ENCODE assay signal across 17 mouse cellular contexts in genomic region chr2:79009791-79010190, GRCm38 (mm10).
DNase-seq lines count a peak whose midpoint lies in the region; ATAC-seq and TF ChIP-seq lines count a peak whose summit lies in the region.
"Had no signal": no experiment of that assay in that cellular context is flagged by ENCODE, and none has a peak within 500 bp of the region (broad histone marks: within the 10 kb centered on the region; RNA-seq: fewer than 3 reads in every experiment).

No protein-coding gene starts in this region.

- no peaks in the 10 kb centered on the region for H3K27me3 ChIP-seq in kidney, adult 2 months (replicated peaks; ENCODE audit: control insufficient read depth, insufficient read depth, low read length)

- no peaks in the 10 kb centered on the region for H3K36me3 ChIP-seq in kidney, adult 2 months (ENCODE audit: control insufficient read depth, insufficient read depth, low read length)
- H3K36me3 ChIP-seq: heart, embryonic 10.5 days had no signal

- TF ChIP-seq POLR2A in kidney, adult 2 months (IDR thresholded peaks at IDR 0.05; ENCODE audit: low read depth, low read length): no peak

- ATAC-seq in inflammation-experienced regulatory T-cells, adult 6 months: peak; percentile 69
- ATAC-seq: liver, postnatal 0 days had no signal

- 64% methylated on average over 2 of the region's 2 CpGs for WGBS in kidney, adult 2 months

- no peak for TF ChIP-seq CTCF in kidney, adult 2 months (conservative IDR thresholded peaks at IDR 0.05; ENCODE audit: insufficient read depth, insufficient read length, low read depth, low read length)

- DNase-seq in CD4-positive, CD25-positive, alpha-beta regulatory T cell, adult 2 months (ENCODE audit: low read depth, low spot score): peak; percentile 39
- DNase-seq in R1 (ENCODE audit: low read depth, low spot score): peak; percentile 1
- DNase-seq in adrenal gland, postnatal 25 days: peak; percentile 42
- DNase-seq in embryo, embryonic 11 days: no peak
- DNase-seq in kidney, adult 2 months: no peak
- DNase-seq in kidney, postnatal 10 days: no peak
- DNase-seq: cerebellum, postnatal 14 days; gastrocnemius, postnatal 10 days; kidney, adult 8-10 months; kidney, postnatal 36 days; liver, postnatal 0 days; lung, postnatal 14 days; right cerebral cortex, postnatal 14 days; thymus, postnatal 14 days had no signal

- no peak overlapping the region for H3K27ac ChIP-seq in kidney, adult 2 months (ENCODE audit: insufficient read depth, low read depth, low read length)
- H3K27ac ChIP-seq: heart, embryonic 10.5 days; stomach, postnatal 0 days had no signal

- no peak overlapping the region for H3K4me3 ChIP-seq in kidney, adult 2 months (ENCODE audit: insufficient read depth, low read depth, low read length)
- H3K4me3 ChIP-seq: heart, embryonic 10.5 days had no signal

- H3K4me1 ChIP-seq in kidney, adult 2 months (ENCODE audit: control insufficient read depth, insufficient read depth, low read length): no peaks in the 10 kb centered on the region
- H3K4me1 ChIP-seq: heart, embryonic 10.5 days had no signal

Comparison
In these comparisons a context has a peak if more than half of its experiments do, and no peak if none do; other contexts are left out.
1. DNase-seq: peak in CD4-positive, CD25-positive, alpha-beta regulatory T cell, adult 2 months (single experiment), R1 (single experiment) and adrenal gland, postnatal 25 days (single experiment); none in embryo, embryonic 11 days (single experiment), kidney, adult 2 months (single experiment) and kidney, postnatal 10 days (single experiment).